Mouse (Mus musculus) cerebellum, postnatal 4 days (tissue): ENCODE measurements around the gene Cntln.
A peak's percentile ranks its signal among the peaks of the same experiment; 100 is the strongest.

Experiments used
- DNase-seq, 2 experiments: peaks; one replicate each; pipeline ENCODE4 v3.0.0; 2022; ENCODE audit warnings: low spot score in 2 of 2, mixed read lengths in 1 of 2

The Cntln gene

GRCm38 (mm10) chr4:84884111-84884538 lies at the start of gene Cntln:
Gene Cntln, plus strand, starts transcription at chr4:84884309.
- DNase-seq, result peak; percentile 84 to 94

- no peak for DNase-seq
Measured at GRCm38 (mm10) chr4:84836979-84837378, 47.1 kb upstream of the Cntln start.

GRCm38 (mm10) chr4:84838545-84838944 lies 45.6 kb upstream of the Cntln start:
- DNase-seq, result no peak

DNA sequence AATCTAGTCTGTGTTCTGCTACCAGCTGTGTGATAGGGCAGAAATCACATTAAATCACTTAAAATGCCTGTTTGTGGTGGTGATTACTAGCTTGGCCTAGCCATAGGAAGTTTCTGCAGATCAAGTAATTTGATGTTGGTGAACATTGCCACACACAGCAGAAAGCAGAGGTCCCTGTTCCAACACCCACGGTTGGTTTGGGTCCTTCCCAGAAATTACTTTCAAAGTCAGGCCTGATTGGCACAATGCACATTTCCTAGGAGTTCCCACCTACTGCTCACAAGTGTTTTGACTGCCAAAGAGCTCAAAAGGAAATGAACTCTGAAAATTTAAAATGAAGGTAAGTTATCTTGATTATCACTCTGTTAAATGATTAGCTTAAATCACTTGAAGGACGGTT lies 44.6 kb upstream of the Cntln start:
- DNase-seq, result no peak

GRCm38 (mm10) chr4:84857588-84857987 lies 26.5 kb upstream of the Cntln start:
- DNase-seq, result no peak

- peak in 1 of 2 experiments; percentile 26 for DNase-seq
Measured at GRCm38 (mm10) chr4:84876347-84876746, 7.8 kb upstream of the Cntln start.

DNA sequence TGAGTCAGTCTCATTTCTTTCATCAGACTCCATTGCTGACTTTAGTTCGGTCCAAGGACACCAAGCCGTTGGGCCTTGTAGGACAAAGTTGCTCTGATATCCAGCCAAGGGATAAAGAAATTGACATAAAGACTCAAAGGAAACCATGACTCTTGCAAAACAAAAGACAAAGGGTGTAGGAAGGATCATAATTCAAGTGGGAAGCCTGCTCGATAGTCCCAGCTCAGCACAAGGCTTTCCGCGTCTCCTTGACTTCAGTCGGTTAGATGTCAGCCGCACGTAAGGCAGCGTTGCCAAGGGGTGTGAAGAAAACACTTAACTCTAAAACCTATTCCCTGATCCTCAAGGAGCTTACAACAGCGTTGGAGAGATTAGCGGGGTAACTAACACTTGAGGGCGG lies 463 bp upstream of the Cntln start:
- DNase-seq, result no peak

GRCm38 (mm10) chr4:84884539-84885270 lies 596 bp downstream of the Cntln start:
- DNase-seq, result peak in 1 of 2 experiments; percentile 59

DNA sequence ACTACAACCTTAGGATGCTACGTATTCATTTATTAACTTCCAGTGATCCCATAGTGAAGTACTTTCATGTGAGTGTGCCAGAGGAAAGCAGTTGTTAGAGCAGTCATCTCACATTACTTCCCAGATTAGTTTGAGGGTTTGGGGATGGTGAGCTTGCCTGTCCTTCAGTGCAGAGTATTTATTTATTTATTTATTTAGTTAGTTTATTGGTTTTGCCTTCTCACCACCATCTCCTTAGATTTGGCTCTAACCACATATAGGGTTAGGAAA lies 1.1 kb downstream of the Cntln start:
- DNase-seq, result no peak

DNA sequence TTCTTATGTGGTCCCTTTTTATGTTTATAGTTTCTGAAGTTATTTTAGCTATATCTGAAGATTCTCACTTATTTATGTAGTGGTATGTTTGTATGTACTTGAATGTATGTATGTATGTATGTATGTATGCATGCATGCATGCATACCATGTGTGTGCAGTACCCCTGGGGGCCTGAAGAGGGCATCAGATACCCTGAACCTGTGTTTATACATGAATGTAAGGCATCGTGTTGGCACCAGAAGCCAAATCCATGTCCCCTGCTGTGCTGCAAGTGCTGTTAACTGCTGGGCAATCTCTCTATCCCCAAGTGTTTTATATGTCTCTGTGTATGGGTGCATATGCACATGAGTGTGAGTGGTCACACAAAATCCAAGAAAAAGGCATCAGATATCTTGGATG lies 34.3 kb downstream of the Cntln start:
- DNase-seq, result no peak

DNA sequence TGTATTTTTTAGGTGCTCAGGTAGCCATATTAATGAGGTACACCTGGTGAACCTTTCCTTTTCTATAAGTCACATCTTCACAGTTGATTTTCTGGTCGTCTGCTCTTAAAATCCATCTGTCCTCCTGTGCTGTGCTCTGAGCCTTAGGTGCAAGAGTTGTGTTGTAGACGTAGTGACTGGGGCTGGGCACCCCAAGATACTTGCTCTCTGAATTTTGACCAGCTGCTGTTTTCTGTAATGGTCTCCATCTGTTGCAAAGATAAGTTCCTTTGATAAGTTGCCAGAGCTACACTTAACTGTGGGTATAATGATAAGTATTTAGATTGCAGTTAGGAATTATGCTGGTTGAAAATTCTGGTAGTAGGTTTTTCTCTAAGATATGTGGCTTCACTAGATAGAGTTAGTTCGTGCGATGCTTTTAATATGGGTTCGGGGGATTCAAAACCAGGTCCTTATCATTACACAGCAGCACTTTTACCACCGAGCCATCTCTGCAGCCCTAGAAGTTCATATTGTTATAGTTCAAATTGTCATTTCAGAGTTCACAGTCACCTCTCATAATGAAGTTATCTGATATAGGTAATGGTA lies 50.3 kb downstream of the Cntln start:
- DNase-seq, result no peak

- peak in 1 of 2 experiments; percentile 35 for DNase-seq
Measured at GRCm38 (mm10) chr4:84942059-84942458, 58.0 kb downstream of the Cntln start.

DNA sequence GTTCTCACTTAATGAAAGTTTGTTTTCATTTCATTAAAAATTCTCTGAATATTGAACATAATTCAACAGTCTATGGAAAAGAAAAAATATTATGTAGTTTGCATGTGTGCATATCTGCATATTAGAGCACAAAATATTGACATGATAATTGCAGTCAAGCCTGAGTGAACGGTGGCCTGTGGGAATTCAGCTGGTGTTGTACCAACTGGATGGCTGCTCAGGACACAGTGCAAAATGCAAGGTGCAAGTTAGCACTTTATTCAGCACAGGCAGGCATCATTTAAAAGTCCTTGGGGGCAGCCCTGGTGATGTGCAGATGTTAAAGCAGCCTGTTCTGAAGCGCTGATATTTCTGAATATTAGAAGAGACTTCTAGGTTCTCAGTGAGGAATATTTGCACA lies 58.5 kb downstream of the Cntln start:
- no peak for DNase-seq

- DNase-seq, result no peak
Measured at GRCm38 (mm10) chr4:84944100-84944499, 60.0 kb downstream of the Cntln start.

DNA sequence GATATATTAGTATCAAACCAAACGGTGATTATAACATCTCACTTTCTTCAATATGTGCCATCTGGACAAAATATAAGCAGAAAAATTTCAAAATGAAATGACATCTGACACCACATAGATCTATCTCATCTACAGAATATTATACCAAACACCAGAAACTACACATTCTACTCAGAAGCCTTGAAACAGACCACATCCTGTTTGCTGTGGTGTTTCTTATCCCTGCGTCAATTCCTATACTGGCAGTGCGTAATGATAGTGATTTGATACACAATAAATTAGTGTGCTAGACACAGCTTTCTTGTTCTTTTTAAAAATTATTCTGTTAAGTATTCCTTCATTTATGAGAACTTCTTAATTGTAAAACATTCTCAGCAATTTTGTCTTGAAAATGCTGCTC lies 62.3 kb downstream of the Cntln start:
- no peak for DNase-seq

GRCm38 (mm10) chr4:84976875-84977646 lies 93.0 kb downstream of the Cntln start:
- no peak for DNase-seq

- no peak for DNase-seq
Measured at GRCm38 (mm10) chr4:84995520-84996348, 111.6 kb downstream of the Cntln start.

- DNase-seq, result no peak
Measured at GRCm38 (mm10) chr4:85005581-85005980, 121.5 kb downstream of the Cntln start.

DNA sequence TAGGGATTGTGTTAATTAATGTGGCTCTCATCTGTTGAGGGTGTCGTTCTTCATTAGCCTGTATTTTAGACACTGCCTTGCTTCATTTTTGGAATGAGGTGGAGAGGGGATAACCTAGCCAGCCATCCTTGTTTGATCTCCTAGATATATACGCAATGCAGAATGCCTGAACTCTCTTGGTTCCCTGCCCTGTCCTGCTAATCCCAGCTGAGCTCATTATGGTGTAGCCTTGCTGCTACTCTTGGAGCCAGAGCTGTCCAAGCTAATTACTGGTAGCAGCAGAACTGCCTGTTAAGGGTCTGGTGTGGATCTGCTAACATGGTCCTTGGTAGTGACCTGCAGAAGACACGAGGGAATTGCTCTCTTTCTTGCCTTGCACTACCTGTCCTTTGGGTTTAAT lies 122.7 kb downstream of the Cntln start:
- no peak for DNase-seq

DNA sequence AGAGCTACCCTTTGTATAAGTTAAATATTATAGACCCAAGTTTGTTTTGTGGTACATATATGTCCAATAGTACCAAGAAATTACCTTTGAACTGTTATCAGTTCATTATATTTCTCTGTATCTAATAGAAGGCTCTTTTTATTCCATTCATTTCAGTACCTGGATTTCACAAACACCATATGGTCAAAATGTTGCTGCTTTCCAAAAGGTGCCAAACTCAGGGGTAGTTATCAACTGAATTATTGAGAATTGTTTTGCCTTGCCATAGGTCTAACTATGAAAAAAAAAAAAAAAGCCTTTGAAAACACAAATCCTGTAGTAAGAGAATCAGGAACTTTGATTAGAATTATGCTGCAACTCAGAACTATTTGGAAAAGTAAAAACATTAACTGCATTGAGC lies 126.7 kb downstream of the Cntln start:
- DNase-seq, result no peak

DNA sequence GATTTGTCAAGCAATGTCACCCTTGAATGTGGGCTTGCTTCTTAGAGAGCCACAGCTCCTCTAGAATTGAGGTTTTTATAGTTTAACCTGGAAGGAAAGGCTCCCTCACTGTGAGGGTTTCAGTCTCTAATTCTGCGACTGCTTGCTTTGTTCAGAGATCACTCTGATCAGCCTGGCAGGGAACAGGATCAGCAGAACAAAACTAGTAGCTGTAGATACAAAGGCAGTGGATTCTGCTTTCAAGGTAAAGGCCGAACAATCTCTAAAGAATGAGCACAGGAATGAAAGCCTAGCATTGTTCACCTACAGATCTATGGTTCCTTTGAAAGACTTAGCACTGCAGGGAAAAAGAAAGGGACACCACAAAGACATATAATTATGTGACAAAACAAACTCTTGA lies 161.6 kb downstream of the Cntln start:
- DNase-seq, result no peak

GRCm38 (mm10) chr4:85049933-85050553 lies 165.9 kb downstream of the Cntln start:
- no peak for DNase-seq
